Mouse (Mus musculus) testis, postnatal 10 days (tissue): ENCODE results near the gene Kcnq1.

Source experiments
- DNase-seq: peaks from one replicate; pipeline ENCODE4 v3.0.0; 2021; ENCODE audit warnings: low spot score

Kcnq1 gene

DNA sequence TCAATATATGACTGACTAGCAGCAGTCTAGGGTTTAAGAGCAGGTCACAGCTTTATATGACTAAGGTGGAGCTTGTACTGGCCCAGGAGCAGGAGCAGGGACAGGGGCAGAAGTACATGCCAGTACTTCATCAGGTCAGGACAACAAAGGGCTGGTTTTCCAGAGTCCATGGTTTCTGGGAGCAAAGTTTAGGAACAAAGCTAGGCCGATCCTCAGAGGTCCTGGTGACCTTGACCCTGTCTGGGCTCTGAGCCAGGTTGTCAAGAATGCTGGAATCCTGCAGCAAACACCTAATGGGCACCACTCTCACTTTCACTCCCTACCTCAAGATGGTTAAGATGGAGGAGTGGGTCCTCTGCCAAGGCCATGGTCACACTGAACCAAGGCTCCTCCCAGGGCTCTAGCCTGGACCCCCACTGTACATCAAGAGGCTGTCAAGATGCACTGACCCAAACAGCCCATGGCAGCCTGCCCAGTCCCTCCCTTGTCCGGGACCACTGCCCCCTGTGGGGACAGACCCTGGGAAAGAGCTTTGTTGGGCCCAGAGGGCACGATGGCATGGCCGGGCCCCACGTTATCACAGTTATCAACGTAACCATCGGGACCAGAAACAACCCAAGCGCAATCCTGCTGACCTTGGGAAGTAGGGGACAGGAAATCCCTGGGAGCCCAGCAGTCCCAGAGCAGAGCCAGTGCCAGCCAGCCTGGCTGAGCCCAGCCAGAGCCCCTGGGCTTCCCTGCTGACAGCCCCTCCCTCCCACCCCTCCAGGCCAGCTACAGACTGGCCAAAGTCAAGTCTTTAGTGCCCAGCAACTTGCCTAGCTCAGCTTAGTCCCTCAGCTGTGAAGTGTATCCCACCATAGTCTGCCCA, 259.0 kb downstream of the Kcnq1 start:
- peak; percentile 58 for DNase-seq

DNA sequence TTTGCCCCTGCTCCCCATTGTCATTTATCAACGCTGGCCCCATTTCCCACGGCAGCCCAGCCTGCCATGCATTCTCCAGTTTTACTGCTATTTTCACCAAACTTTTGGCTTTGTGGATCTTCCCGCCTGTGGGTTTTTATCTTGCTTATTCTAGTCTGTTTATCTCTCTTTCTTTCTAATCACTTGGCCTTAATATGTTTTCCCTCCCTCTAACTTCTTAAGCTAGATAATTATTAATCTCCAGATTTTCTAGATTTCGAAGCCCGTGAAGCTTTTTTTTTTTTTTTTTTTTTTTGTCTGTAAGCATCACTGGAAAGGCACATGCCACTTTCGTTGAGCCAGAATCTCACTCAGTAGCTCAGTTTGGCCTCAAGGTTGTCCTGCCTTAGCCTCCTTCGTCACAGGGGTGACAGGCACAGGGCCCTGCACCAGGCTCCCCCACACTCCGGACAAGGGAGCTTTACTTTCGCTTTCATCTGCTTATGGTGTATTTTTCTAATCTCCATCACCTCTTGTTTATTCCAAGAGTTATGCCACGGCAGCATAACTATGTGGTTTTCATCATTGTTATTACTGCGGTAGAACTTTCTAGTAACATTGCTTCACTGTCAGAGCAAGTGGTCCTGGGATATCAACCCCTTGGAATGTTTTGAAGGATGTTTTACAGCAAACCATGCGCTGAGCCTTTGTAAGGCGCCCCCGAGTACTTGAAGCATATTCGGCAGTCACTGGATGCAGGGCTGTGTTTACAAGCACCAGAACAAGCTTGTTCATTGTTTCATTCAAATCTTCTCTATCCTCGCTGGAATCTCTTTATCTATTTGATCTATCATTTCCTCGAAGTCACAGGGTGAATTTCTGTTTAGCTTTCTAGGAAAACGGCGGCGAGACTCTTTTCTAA, 261.5 kb downstream of the Kcnq1 start:
- no peak for DNase-seq

GRCm38 (mm10) chr7:143368267-143368643, 262.1 kb downstream of the Kcnq1 start:
- no peak for DNase-seq

DNA sequence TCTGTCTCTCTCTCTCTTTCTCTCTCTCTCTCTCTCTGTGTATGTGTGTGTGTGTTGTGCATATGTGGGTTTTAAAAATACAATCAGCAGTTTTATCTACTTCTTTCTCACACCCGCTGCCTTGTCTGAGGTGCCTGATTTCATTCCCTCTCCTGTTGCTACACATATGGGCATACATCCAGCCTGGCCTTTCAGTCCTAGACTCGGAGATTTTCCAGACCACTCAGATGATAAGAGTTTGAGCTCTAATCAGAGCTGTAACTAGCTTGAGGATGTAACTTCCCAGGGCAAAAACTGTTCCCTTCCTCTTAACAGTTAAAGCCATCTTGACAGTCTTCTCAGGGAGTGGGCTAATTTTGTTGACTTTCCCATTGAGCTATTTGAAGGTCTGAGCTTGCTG, 265.2 kb downstream of the Kcnq1 start:
- DNase-seq: no peak

DNA sequence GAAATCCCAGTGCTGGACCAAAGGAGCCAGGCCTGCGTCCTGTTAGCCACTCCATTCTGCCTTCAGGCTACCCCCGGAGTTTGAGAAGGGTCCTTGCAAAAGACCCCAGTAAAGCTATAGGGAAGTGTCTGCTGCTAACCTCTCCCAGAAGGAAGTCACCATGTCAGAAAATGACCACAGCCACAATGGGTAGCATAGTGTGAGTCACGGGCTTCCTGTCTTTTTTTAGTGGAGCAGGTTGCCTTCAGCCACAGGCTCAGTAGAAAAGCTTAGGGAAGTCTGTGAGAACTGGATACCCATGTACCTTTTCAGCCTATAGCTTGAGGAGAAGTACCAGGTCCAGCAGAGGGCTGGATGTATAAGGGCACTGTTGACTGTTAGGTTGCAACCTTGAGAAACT, 267.1 kb downstream of the Kcnq1 start:
- no peak for DNase-seq

DNA sequence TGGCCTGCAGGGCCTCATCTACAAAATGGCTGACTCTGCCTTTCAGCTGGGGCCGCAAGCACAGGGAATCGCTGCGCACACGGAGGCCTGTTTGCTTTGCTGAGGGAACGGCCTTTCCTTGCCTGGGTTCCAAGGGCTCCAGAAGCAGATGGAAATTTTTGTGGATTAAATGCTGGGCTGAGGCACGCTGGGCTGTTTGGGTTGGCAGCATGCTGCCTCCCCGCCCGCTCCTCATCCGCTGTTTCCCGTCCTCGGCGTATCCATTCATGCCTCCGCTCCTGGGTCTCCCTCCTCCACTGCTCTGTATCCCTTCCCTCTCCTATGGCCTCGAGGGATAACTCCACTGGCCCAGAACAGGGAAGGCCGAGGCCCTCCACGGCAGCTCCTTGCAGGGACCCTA, 269.8 kb downstream of the Kcnq1 start:
- no peak for DNase-seq

DNA sequence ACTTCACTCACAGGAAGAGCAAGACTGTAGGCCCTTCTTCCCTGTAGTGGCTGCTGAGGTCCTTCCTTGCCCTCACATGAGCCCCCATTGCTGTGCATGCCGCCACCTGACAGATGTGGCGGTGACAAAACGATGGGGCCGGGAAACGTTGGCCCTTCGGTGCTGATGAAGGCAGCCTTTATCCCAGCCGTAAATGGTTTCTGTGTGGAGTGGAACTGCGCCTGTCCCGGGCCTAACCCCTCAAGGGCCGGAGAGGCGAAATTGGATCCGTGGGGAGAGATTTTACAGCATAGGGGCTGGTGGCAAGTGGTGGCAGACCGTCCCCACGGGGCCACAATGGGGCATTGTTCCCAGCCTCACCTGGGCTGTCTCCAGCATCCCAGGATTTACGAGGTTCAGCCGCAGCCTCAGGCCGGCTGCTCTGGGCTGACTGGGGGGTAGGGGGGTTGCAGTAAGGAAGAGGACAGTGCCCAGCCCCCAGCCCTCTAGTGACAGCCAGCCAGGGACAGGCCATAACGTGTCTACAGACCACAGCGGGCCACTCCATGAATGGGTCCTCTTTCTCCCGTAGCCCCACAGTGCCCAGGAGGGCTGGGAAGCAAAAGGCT, 274.4 kb downstream of the Kcnq1 start:
- no peak for DNase-seq

- DNase-seq: no peak
Observed at GRCm38 (mm10) chr7:143386632-143387031, 280.5 kb downstream of the Kcnq1 start.

DNA sequence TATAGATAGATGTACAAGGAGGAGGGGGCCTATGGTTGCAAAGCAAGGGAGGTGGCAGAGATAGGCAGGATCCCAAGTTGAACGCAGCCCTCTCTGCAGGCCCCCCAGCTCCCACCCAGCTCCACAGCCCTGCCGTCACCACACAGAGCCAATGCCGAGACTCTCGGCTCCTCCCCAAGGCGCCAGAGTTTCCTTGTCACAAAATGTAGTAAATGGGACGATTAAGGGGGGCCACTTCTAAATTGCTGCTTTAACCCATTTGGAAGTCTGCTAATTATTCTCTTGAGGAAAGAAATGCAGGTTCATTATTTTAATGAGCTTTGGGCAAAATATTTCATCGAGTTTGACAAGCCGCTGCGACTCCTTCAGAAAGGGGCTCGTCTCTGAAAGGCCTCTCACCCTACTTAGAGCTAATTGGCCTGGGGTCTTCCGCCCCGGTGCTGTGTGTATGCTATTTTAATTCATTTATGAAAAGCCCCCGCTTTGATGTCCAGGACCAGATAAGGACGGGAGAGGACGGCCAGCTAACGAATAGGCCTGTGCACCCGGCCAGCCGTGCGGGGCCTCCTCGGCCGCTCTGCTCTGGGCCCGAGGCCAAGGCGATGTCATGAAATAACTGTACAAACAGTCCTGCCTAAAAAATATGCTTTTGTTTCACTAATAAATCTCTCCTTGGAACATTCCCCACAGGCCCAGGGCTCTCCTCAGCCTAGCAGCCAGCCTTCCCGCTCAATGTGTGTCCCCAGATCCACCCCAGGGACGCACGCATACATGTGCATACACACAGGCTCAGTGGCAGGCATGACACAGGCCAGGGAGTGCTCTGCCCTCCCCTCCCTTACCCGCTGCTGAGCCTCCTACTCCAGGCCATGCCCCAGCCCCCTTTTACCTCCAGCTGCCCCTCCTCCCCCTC, 282.9 kb downstream of the Kcnq1 start:
- DNase-seq: peak; percentile 84

DNA sequence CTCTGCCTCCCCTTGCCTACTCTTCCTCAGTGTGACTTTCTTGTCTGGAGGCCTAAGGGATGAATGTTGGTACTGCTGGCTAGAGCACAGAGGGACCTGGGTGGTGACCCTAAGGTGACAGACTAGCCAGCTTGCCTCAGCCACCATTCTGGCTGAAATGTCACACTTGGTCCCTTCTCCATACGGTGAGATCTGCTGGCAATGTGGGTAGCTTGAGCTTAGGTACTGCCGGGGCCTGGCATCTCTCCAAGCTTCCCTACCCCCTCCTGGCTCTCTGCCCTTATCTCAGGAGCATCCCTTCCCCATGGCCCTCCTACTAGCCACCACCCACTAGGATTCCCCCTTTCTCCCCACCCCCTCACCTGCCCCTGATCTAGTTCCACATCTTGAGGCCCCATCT, 283.7 kb downstream of the Kcnq1 start:
- no peak for DNase-seq

- DNase-seq: no peak
Observed at GRCm38 (mm10) chr7:143390277-143390948, 284.3 kb downstream of the Kcnq1 start.

DNA sequence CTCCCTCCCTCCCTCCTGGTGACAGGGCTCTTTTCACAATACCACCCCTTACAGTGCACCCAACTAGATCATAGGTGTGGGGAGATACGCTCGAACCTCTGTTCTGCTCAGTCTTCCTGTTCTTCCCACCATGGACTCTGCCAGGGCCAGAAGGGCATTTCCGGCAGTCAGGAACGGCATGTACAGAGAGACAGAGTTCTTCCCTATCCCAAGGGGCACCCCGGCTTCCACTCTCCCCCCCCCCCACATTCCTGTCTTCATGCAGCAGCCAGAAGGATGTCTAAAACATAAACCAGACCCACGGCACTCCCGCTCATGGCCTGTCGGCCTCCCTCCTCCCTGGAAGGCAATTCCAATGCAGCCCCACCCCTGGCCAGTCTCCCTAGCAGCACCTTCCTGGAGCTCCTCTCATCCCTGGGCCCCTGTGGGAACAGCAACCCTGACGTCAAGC, 289.0 kb downstream of the Kcnq1 start:
- no peak for DNase-seq

- DNase-seq: no peak
Observed at GRCm38 (mm10) chr7:143399756-143400155, 293.6 kb downstream of the Kcnq1 start.

- DNase-seq: no peak
Observed at GRCm38 (mm10) chr7:143400599-143400998, 294.4 kb downstream of the Kcnq1 start.

- DNase-seq: no peak
Observed at GRCm38 (mm10) chr7:143401429-143402016, 295.4 kb downstream of the Kcnq1 start.

GRCm38 (mm10) chr7:143404296-143404695, 298.1 kb downstream of the Kcnq1 start:
- no peak for DNase-seq

DNA sequence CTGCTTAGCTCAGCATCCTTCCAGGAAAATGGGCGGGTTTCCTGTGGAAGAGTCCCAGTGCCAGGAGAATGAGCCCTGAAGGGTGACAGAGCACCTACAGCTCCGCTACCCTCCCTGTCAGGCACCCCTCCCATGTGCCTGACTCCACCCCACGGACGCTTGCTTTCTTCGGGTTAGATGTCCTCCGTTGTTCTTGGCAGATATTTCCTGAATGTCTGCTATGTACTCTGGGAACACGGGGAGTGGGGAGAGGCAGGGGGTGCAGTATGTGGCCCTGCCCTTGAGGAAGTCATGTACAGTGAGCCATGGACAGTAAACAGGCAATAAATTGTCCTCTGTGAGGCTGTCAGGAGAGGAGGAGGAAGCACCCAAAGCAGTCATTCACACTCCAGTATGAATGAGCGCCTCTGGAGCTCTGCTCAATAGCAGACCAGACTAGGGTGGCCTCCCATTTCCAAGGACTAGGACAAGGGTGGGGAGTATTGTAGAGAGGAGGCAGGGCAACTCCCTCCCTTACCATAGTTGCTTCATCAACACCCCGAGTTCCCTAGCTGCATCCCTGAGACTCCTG, 301.9 kb downstream of the Kcnq1 start:
- DNase-seq: no peak

DNA sequence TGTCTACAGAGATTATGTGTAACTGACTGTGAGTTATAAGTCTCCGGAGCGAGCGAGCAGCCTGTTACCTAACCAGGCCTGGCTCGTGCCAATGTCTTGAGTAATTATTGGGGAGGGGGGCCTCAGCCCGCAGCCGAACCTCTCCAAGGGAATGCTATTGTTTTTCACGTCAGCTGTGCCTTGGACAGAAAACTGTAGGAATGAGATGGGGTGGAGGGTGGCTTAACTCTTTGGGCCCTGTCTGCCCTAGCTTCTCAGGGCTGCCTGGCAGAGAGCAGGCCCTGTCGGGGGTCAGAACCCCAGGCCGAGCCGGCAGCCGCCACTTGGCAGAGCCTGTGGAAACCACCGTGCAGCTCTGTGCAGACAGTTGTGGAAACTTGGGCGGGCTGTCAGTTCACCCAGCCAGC, 302.5 kb downstream of the Kcnq1 start:
- DNase-seq: no peak

DNA sequence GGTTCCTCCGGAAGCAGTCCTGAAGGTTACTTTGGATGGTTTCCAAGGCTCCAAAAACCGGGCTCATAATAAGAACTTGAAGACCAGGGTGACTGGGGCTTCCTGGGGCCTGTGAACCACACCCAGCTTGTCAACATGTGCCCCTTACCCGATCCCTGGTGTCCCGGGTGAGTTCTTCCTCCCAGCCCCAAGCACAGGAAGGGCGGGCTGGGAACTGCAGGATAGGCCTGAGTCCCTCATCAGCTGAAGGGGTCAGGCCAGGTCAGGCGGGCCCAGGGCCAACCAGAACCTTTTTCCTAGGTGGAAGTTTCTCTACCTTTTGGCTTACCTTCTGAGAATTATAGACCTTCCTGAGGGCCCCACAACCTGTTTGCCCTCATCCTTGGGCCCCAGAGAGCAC, 306.4 kb downstream of the Kcnq1 start:
- DNase-seq: no peak

DNA sequence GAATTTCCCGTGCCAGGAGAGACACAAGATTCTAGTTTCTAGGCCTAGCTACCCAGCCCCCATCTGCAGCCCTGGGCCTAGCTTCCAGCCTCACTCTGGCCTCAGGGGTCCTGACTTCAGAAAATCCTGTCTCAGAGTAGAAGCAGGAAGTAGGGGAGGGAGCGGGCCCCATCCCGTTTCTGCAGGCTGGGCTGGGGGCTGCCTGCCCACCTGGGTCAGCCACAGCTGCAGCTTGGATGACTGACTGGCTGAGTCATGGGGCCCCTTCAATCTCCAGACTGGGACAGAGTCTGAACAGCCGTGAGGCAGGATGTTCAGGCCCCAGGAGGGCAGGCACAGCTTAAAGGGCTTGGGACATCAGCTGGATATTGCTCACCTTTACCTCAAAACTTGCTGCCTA, 308.9 kb downstream of the Kcnq1 start:
- DNase-seq: no peak
